ENCODE assay signal across 8 mouse cellular contexts in the genomic region with DNA sequence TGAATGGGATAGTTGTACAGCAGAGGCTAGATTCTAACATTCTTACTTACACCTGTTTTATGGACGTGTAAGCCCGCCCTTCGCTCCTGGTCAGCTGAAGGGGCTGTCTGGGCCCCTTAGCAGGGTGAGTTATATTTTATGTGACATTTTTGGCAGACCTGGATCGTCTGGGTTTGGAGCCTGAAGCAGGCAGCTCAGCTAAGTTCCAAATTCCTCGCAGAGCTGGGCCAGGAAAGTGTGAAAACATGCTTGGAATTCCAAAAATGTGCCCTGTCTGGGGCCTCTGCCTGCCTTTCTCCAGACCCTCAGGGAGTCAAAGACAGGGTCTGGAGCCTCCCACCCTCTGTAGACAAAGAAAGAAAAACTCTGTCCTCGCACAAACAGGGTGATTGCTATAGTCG. TPM values are rescaled to one million over a fixed set of nuclear protein-coding genes. Genes with fewer than 3 reads are reported as not detected.
A peak's percentile ranks its signal among the peaks of the same experiment; 100 is the strongest.
DNase-seq lines count a peak whose midpoint lies in the region; ATAC-seq lines count a peak whose summit lies in the region.

No protein-coding gene starts in this region.

- no peaks in the 10 kb centered on the region for H3K36me3 ChIP-seq in midbrain, embryonic 11.5 days (ENCODE audit: control insufficient read depth, insufficient read depth, low read length)
- H3K36me3 ChIP-seq in midbrain, embryonic 15.5 days (replicated peaks), result no peaks in the 10 kb centered on the region
- H3K36me3 ChIP-seq in stomach, embryonic 16.5 days (ENCODE audit: control insufficient read depth, insufficient read depth, low read length), result no peaks in the 10 kb centered on the region

- H3K9ac ChIP-seq in midbrain, embryonic 11.5 days (ENCODE audit: low read length), result no peak overlapping the region
- H3K9ac ChIP-seq in midbrain, embryonic 15.5 days, result no peak overlapping the region
- H3K9ac ChIP-seq in stomach, embryonic 16.5 days (ENCODE audit: low read length), result no peak overlapping the region; the same call in 1 of the 2 replicates

- H3K4me1 ChIP-seq in midbrain, embryonic 11.5 days (ENCODE audit: control insufficient read depth, insufficient read depth, low read length), result peaks cover 10% of the 10 kb centered on the region
- H3K4me1 ChIP-seq in midbrain, embryonic 15.5 days, result 0 out of 2 replicates have a peak, but pooled peaks cover 5% of the 10 kb centered on the region
- peaks cover 10% of the 10 kb centered on the region for H3K4me1 ChIP-seq in stomach, embryonic 16.5 days (ENCODE audit: control insufficient read depth, insufficient read depth, low read length)

- peak; percentile 76 for ATAC-seq in midbrain, embryonic 11.5 days (ENCODE audit: low FRiP score)
- no peak for ATAC-seq in midbrain, embryonic 15.5 days (replicated peaks)
- peak; percentile 73; the same call in 1 of the 2 replicates for ATAC-seq in stomach, embryonic 16.5 days (ENCODE audit: insufficient read depth, low FRiP score)
- no peak for ATAC-seq in erythroblast, adult 5-6 weeks (replicated peaks; ENCODE audit: low FRiP score, poor library complexity, severe bottlenecking)

- peak; percentile 87 for DNase-seq in midbrain, embryonic 11.5 days (ENCODE audit: low spot score, missing footprints)
- peak; percentile 83 for DNase-seq in forelimb bud, embryonic 11.5 days (ENCODE audit: low read depth, low spot score)
- peak; percentile 63 to 64 for DNase-seq in kidney, postnatal 25 days
- DNase-seq in spleen, postnatal 14 days (ENCODE audit: low spot score in 2 of 2), result no peak
- DNase-seq in gastrocnemius, adult 18-20 months (ENCODE audit: low spot score), result no peak

- 10% methylated on average over 7 of the region's 7 CpGs for WGBS in midbrain, embryonic 11.5 days
- WGBS in midbrain, embryonic 15.5 days, result 16% methylated on average over 7 of the region's 7 CpGs
- 8% methylated on average over 7 of the region's 7 CpGs for WGBS in stomach, embryonic 16.5 days

- no peaks in the 10 kb centered on the region for H3K27me3 ChIP-seq in midbrain, embryonic 11.5 days (ENCODE audit: control insufficient read depth, insufficient read depth, low read length)
- H3K27me3 ChIP-seq in midbrain, embryonic 15.5 days (replicated peaks), result no peaks in the 10 kb centered on the region
- H3K27me3 ChIP-seq in stomach, embryonic 16.5 days (ENCODE audit: control insufficient read depth, insufficient read depth, low read length), result no peaks in the 10 kb centered on the region

- no peaks in the 10 kb centered on the region for H3K9me3 ChIP-seq in midbrain, embryonic 11.5 days (ENCODE audit: control insufficient read depth, low read length)
- no peaks in the 10 kb centered on the region for H3K9me3 ChIP-seq in midbrain, embryonic 15.5 days
- no peaks in the 10 kb centered on the region for H3K9me3 ChIP-seq in stomach, embryonic 16.5 days (replicated peaks; ENCODE audit: control insufficient read depth, low read length)

- H3K27ac ChIP-seq in midbrain, embryonic 11.5 days (ENCODE audit: low read depth, low read length), result peak overlapping the region; percentile 65
- no peak overlapping the region for H3K27ac ChIP-seq in midbrain, embryonic 15.5 days
- H3K27ac ChIP-seq in stomach, embryonic 16.5 days (ENCODE audit: low read length), result peak overlapping the region; percentile 15; the same call in 1 of the 2 replicates

- no peak overlapping the region for H3K4me2 ChIP-seq in midbrain, embryonic 11.5 days
- H3K4me2 ChIP-seq in midbrain, embryonic 15.5 days, result no peak overlapping the region
- 0 out of 2 replicates have a peak overlapping the region, but pooled peaks have one; percentile 12 for H3K4me2 ChIP-seq in stomach, embryonic 16.5 days (ENCODE audit: low read depth, low read length)

- H3K4me3 ChIP-seq in midbrain, embryonic 11.5 days (ENCODE audit: low read depth, low read length), result no peak overlapping the region
- H3K4me3 ChIP-seq in midbrain, embryonic 15.5 days, result no peak overlapping the region
- H3K4me3 ChIP-seq in stomach, embryonic 16.5 days (replicated peaks; ENCODE audit: low read length), result no peak overlapping the region

RNA-seq across cellular contexts. Expression of a gene that starts 51.1 kb away (rescaled TPM):
- 16.7 and 20.3 TPM in 2 replicates for polyA plus RNA-seq in midbrain, embryonic 11.5 days (2014; fragmentation: Nextera tagmentation; extraction: Ambion mirVana)
- polyA plus RNA-seq in midbrain, embryonic 15.5 days (2015; fragmentation: Nextera tagmentation; extraction: Ambion mirVana), result 26.1 and 29.6 TPM in 2 replicates
- polyA plus RNA-seq in stomach, embryonic 16.5 days (2015; fragmentation: Nextera tagmentation; extraction: Ambion mirVana), result 4.8 and 5.2 TPM in 2 replicates
- total RNA-seq in erythroblast, adult 5-6 weeks (2015; ENCODE audit: low replicate concordance), result 82.8 and 141 TPM in 2 replicates
- total RNA-seq in erythroblast, adult 5-6 weeks (2017; ENCODE audit: low replicate concordance), result 123 and 134 TPM in 2 replicates
- total RNA-seq in gastrocnemius, adult 18-20 months (2021), result 10 to 100 TPM; 19.7 to 22.0 TPM

Comparison
In these comparisons a context has a peak if more than half of its experiments do, and no peak if none do; other contexts are left out.
1. ATAC-seq: peak in midbrain, embryonic 11.5 days (single experiment) and stomach, embryonic 16.5 days (single experiment); none in midbrain, embryonic 15.5 days (single experiment) and erythroblast, adult 5-6 weeks (single experiment).
2. DNase-seq: peak in midbrain, embryonic 11.5 days (single experiment), forelimb bud, embryonic 11.5 days (single experiment) and kidney, postnatal 25 days (2 of 2); none in spleen, postnatal 14 days (0 of 2) and gastrocnemius, adult 18-20 months (single experiment).